ENCODE assay signal across 8 mouse cellular contexts in the genomic region with DNA sequence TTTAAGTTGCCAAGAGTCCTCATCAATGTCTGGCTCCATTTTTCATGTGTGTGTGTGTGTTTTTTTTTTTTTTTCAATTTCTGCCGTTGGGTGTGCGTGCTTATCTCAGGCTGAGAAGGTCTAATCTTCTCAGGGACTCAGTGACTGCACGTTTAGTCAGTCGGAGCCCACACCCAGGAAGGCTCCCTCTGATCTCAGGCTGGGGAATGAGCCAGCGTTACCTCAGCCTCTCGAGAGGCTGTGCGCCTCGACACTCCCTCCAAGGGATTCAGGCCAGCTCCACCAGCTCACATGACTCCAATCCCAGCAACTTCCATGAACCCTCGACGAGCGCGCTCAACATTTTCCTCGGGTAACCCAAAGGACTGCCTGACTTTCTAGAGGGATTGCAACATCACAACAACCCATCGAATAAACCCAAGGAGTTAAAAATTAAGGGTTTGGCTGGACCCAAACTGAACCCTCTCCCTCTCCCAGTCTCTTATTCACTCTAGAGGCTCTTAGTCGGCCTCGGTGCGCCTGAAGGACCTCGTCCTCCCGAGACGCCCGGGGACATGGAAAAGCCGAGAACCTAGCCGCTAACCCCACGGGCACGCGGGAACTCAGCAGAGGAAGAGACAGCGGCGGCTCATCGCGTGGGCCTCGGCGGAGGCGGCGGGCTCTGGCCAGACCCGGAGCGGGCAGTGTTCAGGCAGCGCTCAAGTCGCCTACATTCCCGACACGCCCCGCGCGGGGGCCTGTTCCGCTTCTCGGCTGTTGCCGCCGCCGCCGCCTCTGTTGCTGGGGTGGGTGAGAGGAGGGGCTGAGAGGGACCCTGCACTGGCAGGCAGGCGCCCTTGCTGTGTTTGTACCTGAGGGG. TPM values are rescaled to one million over a fixed set of nuclear protein-coding genes. Genes with fewer than 3 reads are reported as not detected.
A peak's percentile ranks its signal among the peaks of the same experiment; 100 is the strongest.
DNase-seq lines count a peak whose midpoint lies in the region; ATAC-seq and TF ChIP-seq lines count a peak whose summit lies in the region.

TSS of gene Stam (plus strand) at position 737 of the 859 bp plus-strand sequence.

- peak; percentile 72 for TF ChIP-seq POLR2A in heart, adult 2 months (IDR thresholded peaks at IDR 0.05; ENCODE audit: insufficient read depth, low read depth, low read length)

- peak; percentile 96 for ATAC-seq in embryonic facial prominence, embryonic 14.5 days (ENCODE audit: low read depth)
- peak; percentile 97 for ATAC-seq in limb, embryonic 13.5 days (ENCODE audit: low FRiP score, low read depth)
- ATAC-seq in midbrain, embryonic 16.5 days = peak; percentile 98

- peaks cover 2% of the 10 kb centered on the region for H3K79me2 ChIP-seq in heart, adult 2 months (replicated peaks; ENCODE audit: control insufficient read depth, insufficient read depth, low read length)

- no peaks in the 10 kb centered on the region for H3K36me3 ChIP-seq in embryonic facial prominence, embryonic 14.5 days (ENCODE audit: control insufficient read depth, insufficient read depth, low read length)
- H3K36me3 ChIP-seq in heart, adult 2 months (ENCODE audit: control insufficient read depth, insufficient read depth, low read length) = peaks cover 10% of the 10 kb centered on the region
- H3K36me3 ChIP-seq in limb, embryonic 13.5 days = no peaks in the 10 kb centered on the region
- no peaks in the 10 kb centered on the region for H3K36me3 ChIP-seq in midbrain, embryonic 16.5 days (ENCODE audit: control insufficient read depth, insufficient read depth, low read length)

- H3K27ac ChIP-seq in embryonic facial prominence, embryonic 14.5 days (replicated peaks; ENCODE audit: low read depth, low read length) = peak within 1 kb of the TSS; percentile 92
- H3K27ac ChIP-seq in heart, adult 2 months = peak within 1 kb of the TSS; percentile 100
- peak within 1 kb of the TSS; percentile 91 for H3K27ac ChIP-seq in limb, embryonic 13.5 days
- peak within 1 kb of the TSS; percentile 97 for H3K27ac ChIP-seq in midbrain, embryonic 16.5 days (ENCODE audit: low read length)

- TF ChIP-seq EP300 in heart, adult 2 months (IDR thresholded peaks at IDR 0.05; ENCODE audit: insufficient read depth, low read depth, low read length) = 0 out of 2 replicates have a peak, but pooled peaks have one; percentile 46

- peak within 1 kb of the TSS; percentile 60 for H3K4me2 ChIP-seq in embryonic facial prominence, embryonic 14.5 days (ENCODE audit: low read depth, low read length)
- H3K4me2 ChIP-seq in limb, embryonic 13.5 days (replicated peaks) = peak within 1 kb of the TSS; percentile 72
- peak within 1 kb of the TSS; percentile 60 for H3K4me2 ChIP-seq in midbrain, embryonic 16.5 days (ENCODE audit: low read length)

- intact Hi-C loops in heart, adult 2 months (cut with DNase I) = loop anchor here (1.0 kb wide), 1 partner anchor 17 kb away; the partner anchor contains the start of gene Hacd1

- 0% methylated on average over 28 of the region's 50 CpGs for WGBS in embryonic facial prominence, embryonic 14.5 days
- under 1% methylated on average over 50 of the region's 50 CpGs for WGBS in heart, adult 2 months
- WGBS in limb, embryonic 13.5 days = under 1% methylated on average over 47 of the region's 50 CpGs
- 1% methylated on average over 49 of the region's 50 CpGs for WGBS in midbrain, embryonic 16.5 days

- no peaks in the 10 kb centered on the region for H3K27me3 ChIP-seq in embryonic facial prominence, embryonic 14.5 days (replicated peaks; ENCODE audit: control insufficient read depth, insufficient read depth, low read length)
- no peaks in the 10 kb centered on the region for H3K27me3 ChIP-seq in heart, adult 2 months (ENCODE audit: control insufficient read depth, insufficient read depth, low read length)
- H3K27me3 ChIP-seq in limb, embryonic 13.5 days = no peaks in the 10 kb centered on the region
- no peaks in the 10 kb centered on the region for H3K27me3 ChIP-seq in midbrain, embryonic 16.5 days (ENCODE audit: control insufficient read depth, insufficient read depth, low read depth, low read length)

- peak; percentile 96 for DNase-seq in 3T3-L1 (ENCODE audit: low read depth, low spot score)
- peak; percentile 73 to 83 for DNase-seq in adrenal gland, postnatal 4 days (ENCODE audit: low spot score in 2 of 2)
- DNase-seq in embryonic facial prominence, embryonic 14.5 days (ENCODE audit: low spot score) = peak; percentile 94
- peak; percentile 92 to 96 for DNase-seq in heart, adult 2 months
- peak; percentile 87 to 88 for DNase-seq in kidney, adult 8-10 months
- peak; percentile 91 to 93 for DNase-seq in spleen, postnatal 10 days (ENCODE audit: low spot score in 2 of 2)

- H3K4me3 ChIP-seq in embryonic facial prominence, embryonic 14.5 days (ENCODE audit: low read depth, low read length) = peak within 1 kb of the TSS; percentile 76
- peak within 1 kb of the TSS; percentile 89 for H3K4me3 ChIP-seq in heart, adult 2 months
- H3K4me3 ChIP-seq in limb, embryonic 13.5 days = peak within 1 kb of the TSS; percentile 86
- H3K4me3 ChIP-seq in midbrain, embryonic 16.5 days (ENCODE audit: low read depth, low read length) = peak within 1 kb of the TSS; percentile 92

- TF ChIP-seq CTCF in heart, adult 2 months (IDR thresholded peaks at IDR 0.05) = no peak

- H3K9ac ChIP-seq in embryonic facial prominence, embryonic 14.5 days (ENCODE audit: low read depth, low read length) = peak within 1 kb of the TSS; percentile 92
- peak within 1 kb of the TSS; percentile 94 for H3K9ac ChIP-seq in heart, adult 2 months (ENCODE audit: low read depth, low read length)
- H3K9ac ChIP-seq in limb, embryonic 13.5 days = peak within 1 kb of the TSS; percentile 95
- H3K9ac ChIP-seq in midbrain, embryonic 16.5 days (ENCODE audit: low read depth, low read length) = peak within 1 kb of the TSS; percentile 94

- H3K9me3 ChIP-seq in embryonic facial prominence, embryonic 14.5 days (ENCODE audit: control insufficient read depth, low read length) = no peaks in the 10 kb centered on the region
- H3K9me3 ChIP-seq in limb, embryonic 13.5 days = no peaks in the 10 kb centered on the region
- H3K9me3 ChIP-seq in midbrain, embryonic 16.5 days (replicated peaks; ENCODE audit: control insufficient read depth, low read length, poor library complexity, severe bottlenecking) = no peaks in the 10 kb centered on the region

- peaks cover 17% of the 10 kb centered on the region for H3K4me1 ChIP-seq in embryonic facial prominence, embryonic 14.5 days (ENCODE audit: control insufficient read depth, insufficient read depth, low read length)
- H3K4me1 ChIP-seq in heart, adult 2 months (ENCODE audit: control insufficient read depth, insufficient read depth, low read length) = peaks cover 1% of the 10 kb centered on the region
- peaks cover 23% of the 10 kb centered on the region for H3K4me1 ChIP-seq in limb, embryonic 13.5 days
- H3K4me1 ChIP-seq in midbrain, embryonic 16.5 days (ENCODE audit: control insufficient read depth, insufficient read depth, low read length) = peaks cover 22% of the 10 kb centered on the region

RNA-seq across cellular contexts. Expression of gene Stam, which starts in this region (rescaled TPM):
- total RNA-seq in adrenal gland, postnatal 4 days (2021) = 10 to 100 TPM; 52.5 to 54.9 TPM
- 71.0 and 73.4 TPM in 2 replicates for polyA plus RNA-seq in embryonic facial prominence, embryonic 14.5 days (2014; fragmentation: Nextera tagmentation; extraction: Ambion mirVana)
- total RNA-seq in heart, adult 2 months (2021) = 10 to 100 TPM; 23.0 to 23.9 TPM
- 8.8 and 13.9 TPM in 2 replicates for polyA plus RNA-seq in heart, adult 2 months (2012; rRNA removed)
- polyA plus RNA-seq in limb, embryonic 13.5 days (2015; fragmentation: Nextera tagmentation; extraction: Ambion mirVana) = 77.7 and 82.2 TPM in 2 replicates
- 141 and 147 TPM in 2 replicates for polyA plus RNA-seq in midbrain, embryonic 16.5 days (2015; fragmentation: Nextera tagmentation; extraction: Ambion mirVana)

Comparison
In these comparisons a context has a peak if more than half of its experiments do, and no peak if none do; other contexts are left out.
1. Peak in every context shown above with its lines: DNase-seq, ATAC-seq, H3K4me3 ChIP-seq and H3K27ac ChIP-seq.